Mouse (Mus musculus): ENCODE results near the gene Kcnk12. TPM values are rescaled to one million over a fixed set of nuclear protein-coding genes. Genes with fewer than 3 reads are reported as not detected.

Kcnk12 gene
- total and polyA plus RNA-seq, 3 experiments: not detected

- Histone ChIP-seq H3K4me1 (ENCODE audit: control insufficient read depth in 1 of 2, insufficient read depth in 2 of 2) (no peaks in the 10 kb centered on the region), H3K9ac (ENCODE audit: insufficient read depth, low read depth) (no peak overlapping the region), H3K4me2 (ENCODE audit: insufficient read depth, low read depth, poor library complexity, severe bottlenecking) (no peak overlapping the region), H3K79me2 (replicated peaks; ENCODE audit: control insufficient read depth, extremely low read depth, insufficient read depth, poor library complexity, severe bottlenecking) (no peaks in the 10 kb centered on the region), H3K27ac (ENCODE audit: insufficient read depth, low read depth) (no peak overlapping the region), H3K9me3 (replicated peaks; ENCODE audit: low read length) (no peaks in the 10 kb centered on the region), H3K36me3 (replicated peaks in 1 of 2; ENCODE audit: control insufficient read depth in 1 of 2, insufficient read depth in 1 of 2, low read length in 1 of 2) (no peaks in the 10 kb centered on the region), H3K27me3 (replicated peaks) (no peaks in the 10 kb centered on the region), H3K4me3 (replicated peaks in 1 of 3; ENCODE audit: low read depth in 2 of 3, low read length in 2 of 3, poor library complexity in 1 of 3) (no peak overlapping the region)
- dilution Hi-C loops (cut with MboI; ENCODE audit: extremely low pct_ligation_motif_present, extremely low pct_unique_long_range_greater_than_20kb, low sequenced_read_pairs) (no loop called here), in situ Hi-C loops (cut with MboI; ENCODE audit: low pct_ligation_motif_present, low pct_unique_long_range_greater_than_20kb, low sequenced_read_pairs) (no loop called here)
- no peak for TF ChIP-seq POLR2A (IDR thresholded peaks at IDR 0.05; ENCODE audit: low read depth, low read length)
- TF ChIP-seq JUN (IDR thresholded peaks at IDR 0.05; ENCODE audit: insufficient read depth, low read depth, low read length): no peak
- DNase-seq (ENCODE audit: extremely low read depth): no peak
Observed at GRCm38 (mm10) chr17:87826909-87827308, 29.1 kb upstream of the Kcnk12 start.

GRCm38 (mm10) chr17:87826036-87826560 is 28.3 kb upstream of the Kcnk12 start:
- dilution Hi-C loops (cut with MboI; ENCODE audit: extremely low pct_ligation_motif_present, extremely low pct_unique_long_range_greater_than_20kb, low sequenced_read_pairs): no loop called here
- Histone ChIP-seq H3K9ac (ENCODE audit: insufficient read depth, low read depth) (no peak overlapping the region), H3K9me3 (replicated peaks; ENCODE audit: low read length) (no peaks in the 10 kb centered on the region), H3K36me3 (replicated peaks in 1 of 2; ENCODE audit: control insufficient read depth in 1 of 2, insufficient read depth in 1 of 2, low read length in 1 of 2) (no peaks in the 10 kb centered on the region), H3K79me2 (replicated peaks; ENCODE audit: control insufficient read depth, extremely low read depth, insufficient read depth, poor library complexity, severe bottlenecking) (no peaks in the 10 kb centered on the region), H3K27ac (ENCODE audit: insufficient read depth, low read depth) (no peak overlapping the region), H3K4me1 (ENCODE audit: control insufficient read depth in 1 of 2, insufficient read depth in 2 of 2) (no peaks in the 10 kb centered on the region), H3K4me3 (replicated peaks in 1 of 3; ENCODE audit: low read depth in 2 of 3, low read length in 2 of 3, poor library complexity in 1 of 3) (no peak overlapping the region), H3K27me3 (replicated peaks) (no peaks in the 10 kb centered on the region), H3K4me2 (ENCODE audit: insufficient read depth, low read depth, poor library complexity, severe bottlenecking) (no peak overlapping the region)
- in situ Hi-C loops (cut with MboI; ENCODE audit: low pct_ligation_motif_present, low pct_unique_long_range_greater_than_20kb, low sequenced_read_pairs): no loop called here
- DNase-seq (ENCODE audit: extremely low read depth): no peak
- TF ChIP-seq ZMIZ1 (IDR thresholded peaks at IDR 0.05; ENCODE audit: low read depth, low read length) (no peak), HCFC1 (IDR thresholded peaks at IDR 0.05; ENCODE audit: low read depth, low read length) (no peak), SMC3 (IDR thresholded peaks at IDR 0.05; ENCODE audit: low read depth, low read length) (no peak), EP300 (IDR thresholded peaks at IDR 0.05; ENCODE audit: low read length) (no peak), ZKSCAN1 (IDR thresholded peaks at IDR 0.05; ENCODE audit: borderline replicate concordance, low read depth, low read length) (no peak), POLR2A (IDR thresholded peaks at IDR 0.05; ENCODE audit: low read depth, low read length) (no peak), NRF1 (IDR thresholded peaks at IDR 0.05; ENCODE audit: low read depth, low read length) (no peak), CHD2 (IDR thresholded peaks at IDR 0.05; ENCODE audit: low read length) (no peak), MAX (IDR thresholded peaks at IDR 0.05; ENCODE audit: low read length) (no peak), ETS1 (conservative IDR thresholded peaks at IDR 0.05; ENCODE audit: low read depth, low read length) (no peak), MEF2A (IDR thresholded peaks at IDR 0.05; ENCODE audit: borderline replicate concordance, low read depth, low read length) (no peak)

GRCm38 (mm10) chr17:87825454-87826008 is 27.7 kb upstream of the Kcnk12 start:
- Histone ChIP-seq H3K36me3 (replicated peaks in 1 of 2; ENCODE audit: control insufficient read depth in 1 of 2, insufficient read depth in 1 of 2, low read length in 1 of 2) (no peaks in the 10 kb centered on the region), H3K4me2 (ENCODE audit: insufficient read depth, low read depth, poor library complexity, severe bottlenecking) (no peak overlapping the region), H3K9me3 (replicated peaks; ENCODE audit: low read length) (no peaks in the 10 kb centered on the region), H3K4me3 (replicated peaks in 1 of 3; ENCODE audit: low read depth in 2 of 3, low read length in 2 of 3, poor library complexity in 1 of 3) (no peak overlapping the region), H3K27ac (ENCODE audit: insufficient read depth, low read depth) (no peak overlapping the region), H3K27me3 (replicated peaks) (no peaks in the 10 kb centered on the region), H3K79me2 (replicated peaks; ENCODE audit: control insufficient read depth, extremely low read depth, insufficient read depth, poor library complexity, severe bottlenecking) (no peaks in the 10 kb centered on the region), H3K4me1 (ENCODE audit: control insufficient read depth in 1 of 2, insufficient read depth in 2 of 2) (no peaks in the 10 kb centered on the region), H3K9ac (ENCODE audit: insufficient read depth, low read depth) (no peak overlapping the region)
- no peak for DNase-seq (ENCODE audit: extremely low read depth)
- in situ Hi-C loops (cut with MboI; ENCODE audit: low pct_ligation_motif_present, low pct_unique_long_range_greater_than_20kb, low sequenced_read_pairs): no loop called here
- dilution Hi-C loops (cut with MboI; ENCODE audit: extremely low pct_ligation_motif_present, extremely low pct_unique_long_range_greater_than_20kb, low sequenced_read_pairs): no loop called here
- no peak for TF ChIP-seq USF2 (conservative IDR thresholded peaks at IDR 0.05; ENCODE audit: low read depth, low read length)
- TF ChIP-seq CHD2 (IDR thresholded peaks at IDR 0.05; ENCODE audit: low read length): no peak
- no peak for TF ChIP-seq EP300 (IDR thresholded peaks at IDR 0.05; ENCODE audit: low read length)
- TF ChIP-seq GABPA (IDR thresholded peaks at IDR 0.05; ENCODE audit: insufficient replicate concordance, low read depth, low read length): no peak
- TF ChIP-seq JUND (conservative IDR thresholded peaks at IDR 0.05; ENCODE audit: low read depth, low read length): no peak
- no peak for TF ChIP-seq MAZ (IDR thresholded peaks at IDR 0.05; ENCODE audit: low read depth, low read length)
- TF ChIP-seq RAD21 (IDR thresholded peaks at IDR 0.05; ENCODE audit: low read depth, low read length): no peak
- no peak for TF ChIP-seq SIN3A (IDR thresholded peaks at IDR 0.05; ENCODE audit: low read length)
- TF ChIP-seq ETS1 (conservative IDR thresholded peaks at IDR 0.05; ENCODE audit: low read depth, low read length): no peak
- TF ChIP-seq ZNF384 (IDR thresholded peaks at IDR 0.05; ENCODE audit: low read depth, low read length): no peak
- TF ChIP-seq PAX5 (IDR thresholded peaks at IDR 0.05; ENCODE audit: low read length): no peak
- TF ChIP-seq USF1 (IDR thresholded peaks at IDR 0.05; ENCODE audit: low read depth, low read length): no peak
- TF ChIP-seq ZC3H11A (IDR thresholded peaks at IDR 0.05; ENCODE audit: low read depth, low read length): no peak
- no peak for TF ChIP-seq MEF2A (IDR thresholded peaks at IDR 0.05; ENCODE audit: borderline replicate concordance, low read depth, low read length)
- no peak for TF ChIP-seq CTCF (conservative IDR thresholded peaks at IDR 0.05 in 1 of 2, IDR thresholded peaks at IDR 0.05 in 1 of 2; ENCODE audit: low read depth in 2 of 2, low read length in 2 of 2)
- TF ChIP-seq RCOR1 (conservative IDR thresholded peaks at IDR 0.05; ENCODE audit: low read depth, low read length): no peak
- TF ChIP-seq CHD1 (IDR thresholded peaks at IDR 0.05; ENCODE audit: low read depth, low read length): no peak
- TF ChIP-seq NELFE (IDR thresholded peaks at IDR 0.05; ENCODE audit: low read depth, low read length): no peak
- no peak for TF ChIP-seq SMC3 (IDR thresholded peaks at IDR 0.05; ENCODE audit: low read depth, low read length)
